Mouse (Mus musculus) ES-Bruce4 (cell line): Measurements from ENCODE around the gene Ugt2b35. TPM values are rescaled to one million over a fixed set of nuclear protein-coding genes. Genes with fewer than 3 reads are reported as not detected.

Source experiments
- H3K27ac ChIP-seq: 2 replicates; pipeline ENCODE4 v1.5.1; 2012; ENCODE audit warnings: low read length, inconsistent platforms; ENCODE audit not compliant: insufficient read depth
- H3K27me3 ChIP-seq: 2 replicates; pipeline ENCODE4 v1.6.1; 2012; ENCODE audit warnings: mild to moderate bottlenecking, low read length, inconsistent platforms; ENCODE audit not compliant: control insufficient read depth, poor library complexity, insufficient read depth, severe bottlenecking
- H3K36me3 ChIP-seq: 2 replicates; pipeline ENCODE4 v1.6.1; 2012; ENCODE audit warnings: inconsistent platforms, mild to moderate bottlenecking, low read length, moderate library complexity; ENCODE audit not compliant: control insufficient read depth, poor library complexity, insufficient read depth, severe bottlenecking
- H3K4me1 ChIP-seq: one replicate; pipeline ENCODE4 v1.8.1; 2011; ENCODE audit warnings: low read length; ENCODE audit not compliant: control insufficient read depth, insufficient read depth
- H3K4me3 ChIP-seq: 2 replicates; pipeline ENCODE4 v1.5.1; 2011; ENCODE audit warnings: low read depth, mild to moderate bottlenecking, low read length
- H3K9ac ChIP-seq: 2 replicates; pipeline ENCODE4 v1.6.1; 2012; ENCODE audit warnings: low read depth, mild to moderate bottlenecking, inconsistent platforms; ENCODE audit not compliant: poor library complexity, severe bottlenecking
- H3K9me3 ChIP-seq: replicated peaks from 2 replicates; pipeline ENCODE4 v1.6.1; 2012; ENCODE audit warnings: mild to moderate bottlenecking, low read length, inconsistent platforms; ENCODE audit not compliant: control insufficient read depth, poor library complexity, insufficient read depth, severe bottlenecking
- CTCF ChIP-seq: IDR thresholded peaks from one replicate; pipeline ENCODE4 v1.8.1; 2011; ENCODE audit warnings: low read depth, low read length
- EP300 ChIP-seq: IDR thresholded peaks from 2 replicates; pipeline ENCODE4 v1.6.1; 2011; ENCODE audit warnings: low read depth, low read length; ENCODE audit not compliant: insufficient read depth
- POLR2A ChIP-seq: IDR thresholded peaks from one replicate; pipeline ENCODE4 v1.8.1; 2011; ENCODE audit warnings: low read length; ENCODE audit not compliant: insufficient read depth
- polyA plus RNA-seq: library from polyadenylated mRNA; stranded (reverse); fragments of >200 nt; gene quantifications from 2 replicates; pipeline ENCODE4 v1.2.4, GENCODE M21; 2011; ENCODE audit warnings: low read depth; ENCODE audit not compliant: missing spikeins, insufficient read depth, insufficient read length

Ugt2b35 gene
- polyA plus RNA-seq, 1 experiment = not detected

DNA sequence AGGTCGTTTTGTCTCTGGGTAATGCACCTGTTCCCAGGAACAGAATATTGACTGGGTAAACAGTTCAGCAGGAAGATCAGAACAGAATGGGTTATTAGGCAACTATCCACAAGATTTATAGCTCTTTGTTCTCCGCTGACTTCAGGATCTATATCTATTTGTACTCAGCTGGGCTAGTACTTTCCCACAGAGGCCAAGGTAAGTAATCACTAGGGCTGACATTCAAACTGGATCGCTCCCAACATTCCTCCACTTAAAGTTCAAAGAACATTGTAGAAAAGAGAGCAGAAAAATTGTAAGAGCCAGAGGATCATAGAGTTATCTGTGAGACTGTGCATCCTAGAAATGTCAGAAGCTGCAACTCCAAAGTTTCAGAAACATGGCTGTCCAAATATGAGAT, 14.8 kb downstream of the Ugt2b35 start:
- Histone ChIP-seq H3K36me3 (no peaks in the 10 kb centered on the region), H3K4me3 (no peak overlapping the region), H3K27ac (no peak overlapping the region), H3K27me3 (no peaks in the 10 kb centered on the region), H3K9me3 (no peaks in the 10 kb centered on the region), H3K4me1 (no peaks in the 10 kb centered on the region), H3K9ac (no peak overlapping the region)
- TF ChIP-seq EP300 (no peak), POLR2A (no peak), CTCF (no peak)

DNA sequence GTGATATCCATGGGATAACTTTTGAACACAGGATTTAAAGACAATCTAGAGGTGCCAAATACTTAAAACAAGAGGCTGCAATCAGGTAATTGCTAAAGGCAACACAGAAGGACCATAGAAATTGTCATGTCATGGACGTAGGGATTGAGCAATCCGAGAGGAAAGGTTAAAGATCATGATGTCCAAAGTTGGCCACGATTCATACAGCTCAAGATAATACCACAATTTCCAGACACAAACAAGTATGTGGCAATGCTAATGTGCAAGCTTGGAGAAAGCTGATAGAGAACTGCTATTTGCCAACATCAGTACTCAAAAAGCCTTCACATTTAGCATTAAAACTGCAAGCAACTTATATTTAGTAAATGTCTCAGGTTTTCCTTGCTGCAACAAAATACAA, 26.7 kb downstream of the Ugt2b35 start:
- no peaks in the 10 kb centered on the region for H3K27me3 ChIP-seq
- no peak overlapping the region for H3K9ac ChIP-seq

DNA sequence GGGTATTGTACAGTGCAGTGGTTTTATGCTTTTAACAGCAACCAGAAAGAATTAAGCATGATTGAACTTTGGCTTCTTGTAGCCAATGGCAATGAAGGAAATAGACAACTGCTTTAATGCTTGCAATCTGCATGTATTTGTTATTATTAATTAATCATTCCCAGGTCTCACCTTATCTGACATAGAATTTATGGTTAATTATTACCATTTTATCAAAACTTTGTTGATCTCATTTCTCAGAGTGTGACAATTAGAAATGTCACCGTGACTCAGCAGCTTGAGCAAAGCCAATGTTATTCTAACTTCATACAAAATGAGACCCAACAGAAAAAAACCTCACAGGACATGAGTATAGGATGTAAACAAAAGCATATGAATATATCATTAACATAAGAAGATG, 30.0 kb downstream of the Ugt2b35 start:
- no peak overlapping the region for H3K4me3 ChIP-seq
- H3K27ac ChIP-seq = no peak overlapping the region
- no peaks in the 10 kb centered on the region for H3K9me3 ChIP-seq
- H3K4me1 ChIP-seq = no peaks in the 10 kb centered on the region
- no peaks in the 10 kb centered on the region for H3K36me3 ChIP-seq
- no peaks in the 10 kb centered on the region for H3K27me3 ChIP-seq
- no peak overlapping the region for H3K9ac ChIP-seq
- TF ChIP-seq EP300 (no peak), POLR2A (no peak)

More for the DNA sequence above, 26.7 kb downstream of the Ugt2b35 start:
- TF ChIP-seq CTCF (no peak), EP300 (no peak), POLR2A (no peak)
- no peaks in the 10 kb centered on the region for H3K36me3 ChIP-seq
- H3K9me3 ChIP-seq = no peaks in the 10 kb centered on the region
- no peak overlapping the region for H3K27ac ChIP-seq
- H3K4me3 ChIP-seq = no peak overlapping the region
- H3K4me1 ChIP-seq = no peaks in the 10 kb centered on the region

Other genes starting within 250 kb of the Ugt2b35 start
- 105 and 112 TPM in 2 replicates for gene Ythdc1, start 196.6 kb upstream of the Ugt2b35 start, polyA plus RNA-seq
- not detected in 2 replicates for gene Ugt2b34, start 93.9 kb upstream of the Ugt2b35 start, polyA plus RNA-seq
- gene Ugt2b1, start 74.3 kb upstream of the Ugt2b35 start, polyA plus RNA-seq = not detected in 2 replicates
- not detected in 2 replicates for gene Ugt2b36, start 91.7 kb downstream of the Ugt2b35 start, polyA plus RNA-seq
- not detected in 2 replicates for gene Ugt2b5, start 139.5 kb downstream of the Ugt2b35 start, polyA plus RNA-seq